Mouse (Mus musculus): ENCODE measurements at regions not wholly inside any gene's neighbourhood (a gene's known extent, or its start where the extent isn't known, plus 50 kb on each side); places are given as distances from the start of the nearest gene placed in this dataset.

- no peak for DNase-seq
- intact Hi-C loops (cut with DNase I): no loop called here
Observed at GRCm38 (mm10) chr3:19747361-19747760, 118.9 kb upstream of the 1700064H15Rik start.

GRCm38 (mm10) chr3:19751946-19752345, 123.5 kb upstream of the 1700064H15Rik start:
- no peak for DNase-seq
- intact Hi-C loops (cut with DNase I): no loop called here

GRCm38 (mm10) chr3:19754011-19754410, 125.5 kb upstream of the 1700064H15Rik start:
- intact Hi-C loops (cut with DNase I): no loop called here
- no peak for DNase-seq

DNA sequence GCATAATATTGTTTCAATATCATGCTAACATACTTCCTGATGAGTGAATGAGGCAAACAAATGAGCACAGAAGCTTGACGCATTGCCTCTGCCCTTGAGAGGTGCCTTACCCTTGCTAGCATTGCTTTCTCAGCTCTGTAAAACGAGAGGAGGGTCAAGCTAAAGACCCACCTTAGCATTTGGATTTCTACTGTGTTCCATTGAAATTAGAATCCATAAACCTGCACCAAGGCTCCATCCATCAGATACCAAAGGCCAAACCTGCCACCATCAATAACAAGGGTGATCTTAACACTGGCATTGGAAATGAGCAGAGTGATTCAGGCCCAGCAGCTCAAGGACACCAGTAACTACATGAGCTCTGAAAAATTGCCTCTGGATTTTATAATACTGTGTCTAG, 126.2 kb upstream of the 1700064H15Rik start:
- DNase-seq: no peak
- intact Hi-C loops (cut with DNase I): no loop called here

DNA sequence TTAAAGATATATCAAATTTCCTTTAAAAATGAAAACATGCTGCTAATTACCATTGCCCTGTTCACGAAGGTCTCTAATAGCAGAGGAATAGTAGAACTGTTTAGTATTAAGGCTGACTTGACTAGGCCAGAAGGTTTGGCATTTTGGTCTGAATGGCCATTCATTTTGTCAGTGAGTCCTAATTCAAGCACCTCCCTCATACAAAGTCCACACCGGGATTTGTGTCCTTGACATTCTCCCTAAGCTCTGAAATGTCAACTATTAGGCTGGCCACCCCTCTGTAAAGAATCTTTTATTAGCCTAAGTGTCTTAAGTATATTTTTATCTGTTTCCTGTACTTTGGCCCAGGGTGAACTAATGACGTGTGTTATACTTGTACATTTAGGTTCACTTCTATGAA, 126.7 kb upstream of the 1700064H15Rik start:
- intact Hi-C loops (cut with DNase I): no loop called here
- DNase-seq: no peak

- no peak for DNase-seq
- intact Hi-C loops (cut with DNase I): no loop called here
Observed at GRCm38 (mm10) chr3:19798543-19799106, 158.2 kb upstream of the Cp start.

DNA sequence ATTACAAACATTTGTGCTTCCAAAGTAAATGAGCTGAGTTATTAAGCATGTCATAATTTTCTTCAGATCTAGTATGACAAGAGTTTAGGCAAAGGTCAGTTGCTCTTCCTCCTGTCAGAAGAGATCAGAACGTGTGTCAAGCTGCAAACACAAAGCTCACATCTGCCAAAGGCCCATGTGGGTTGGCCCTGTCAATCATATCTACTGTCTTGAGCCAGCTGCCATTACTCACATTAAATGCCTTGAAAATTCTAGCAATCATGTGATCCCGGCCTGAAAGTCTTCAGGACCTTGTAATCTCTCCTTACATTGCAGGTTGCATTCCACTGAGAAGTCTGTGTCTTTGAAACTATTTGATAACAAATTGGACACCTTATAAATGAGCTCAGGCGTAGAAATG, 146.8 kb upstream of the Cp start:
- intact Hi-C loops (cut with DNase I): no loop called here
- no peak for DNase-seq

DNA sequence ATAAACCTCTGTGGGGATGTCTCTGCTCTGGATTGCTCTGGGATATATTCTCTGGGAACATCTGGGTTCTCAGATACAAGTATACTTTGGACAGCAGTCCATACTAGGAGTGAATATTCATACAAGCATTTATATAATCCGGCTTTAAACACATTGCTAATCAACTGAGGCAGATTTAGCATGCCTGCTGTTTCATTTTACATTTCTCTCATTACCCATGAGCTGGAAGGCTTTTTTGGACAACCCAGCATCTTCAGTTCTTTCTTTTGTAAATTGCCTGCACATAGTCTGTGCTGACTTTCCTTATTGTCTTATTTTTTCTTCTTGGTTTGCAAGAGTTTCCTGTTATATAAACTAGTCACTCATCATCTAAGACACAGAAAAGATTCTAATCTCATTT, 131.9 kb upstream of the Cp start:
- DNase-seq: no peak
- intact Hi-C loops (cut with DNase I): no loop called here

- intact Hi-C loops (cut with DNase I): no loop called here
- DNase-seq: no peak
Observed at GRCm38 (mm10) chr3:19828518-19829246, 128.2 kb upstream of the Cp start.

DNA sequence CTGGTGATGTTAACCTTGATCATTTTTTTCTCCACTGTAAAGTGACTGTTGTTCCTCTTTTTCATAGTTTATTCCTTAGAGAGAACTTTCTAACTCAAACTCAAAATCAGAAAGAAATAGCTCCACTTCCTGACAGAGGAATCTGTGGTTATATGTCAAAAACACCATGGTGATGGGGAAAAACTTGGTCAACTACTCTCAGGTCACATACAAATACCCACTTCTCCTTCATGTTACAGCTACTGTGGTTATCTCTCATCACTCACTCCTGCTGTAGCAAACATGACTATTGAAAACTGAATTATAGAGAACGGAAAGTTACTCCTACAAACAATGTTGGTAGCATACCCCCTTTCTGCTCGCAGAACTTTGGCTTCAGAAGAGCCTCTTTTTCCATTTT, 127.1 kb upstream of the Cp start:
- no peak for DNase-seq
- intact Hi-C loops (cut with DNase I): no loop called here

DNA sequence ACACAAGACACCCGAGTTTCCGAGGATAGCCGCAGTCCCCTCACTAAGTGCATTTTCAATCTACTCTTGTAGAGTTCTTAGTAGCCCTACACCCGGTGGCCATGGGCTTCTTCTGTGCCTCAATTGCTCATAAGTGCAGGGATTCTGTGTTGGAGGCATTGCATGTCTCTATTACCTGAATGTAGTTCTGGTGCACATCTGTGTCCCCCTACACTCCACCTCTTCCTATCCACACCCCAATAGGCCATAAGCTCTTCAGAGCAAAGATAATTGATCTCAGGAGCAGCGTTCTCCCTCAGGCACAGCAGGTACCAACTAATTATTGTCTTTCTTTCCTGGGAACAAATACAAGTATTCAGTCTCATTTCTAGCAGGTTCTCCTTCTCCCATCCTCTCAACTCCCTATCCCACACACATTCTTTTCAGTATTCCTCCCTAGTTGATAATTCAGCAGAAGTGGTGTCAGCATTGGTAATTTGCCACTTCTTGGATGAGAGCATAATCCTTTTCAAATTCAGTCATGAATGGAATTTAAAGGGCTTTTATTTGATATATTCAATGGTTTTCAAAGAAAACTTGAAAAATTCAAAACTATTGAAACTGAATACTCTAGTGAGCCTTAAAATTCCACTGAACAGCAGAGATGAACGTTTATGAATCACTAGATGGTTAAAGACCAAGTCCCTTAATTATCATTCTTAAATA, 108.7 kb upstream of the Cp start:
- no peak for DNase-seq
- intact Hi-C loops (cut with DNase I): no loop called here

- intact Hi-C loops (cut with DNase I): no loop called here
- no peak for DNase-seq
Observed at GRCm38 (mm10) chr3:19848736-19849269, 108.1 kb upstream of the Cp start.

DNA sequence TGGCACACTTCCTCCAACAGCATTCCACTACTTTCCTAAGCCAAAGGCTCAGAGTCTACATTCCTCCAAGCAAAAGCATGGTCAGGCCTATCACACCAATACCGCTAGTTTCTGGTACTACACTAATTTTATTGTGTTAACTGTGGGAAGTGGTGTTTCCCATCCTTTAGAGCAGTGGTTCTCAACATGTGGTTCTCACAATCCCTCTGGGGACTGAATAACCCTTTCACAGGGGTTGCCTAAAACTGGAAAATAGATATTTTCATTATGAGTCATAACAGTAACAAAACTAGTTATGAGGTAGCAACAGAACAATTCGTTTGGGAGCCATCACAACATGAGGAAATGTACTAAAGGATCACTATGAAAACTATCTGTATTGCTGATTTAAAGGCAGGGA, 74.2 kb upstream of the Cp start:
- intact Hi-C loops (cut with DNase I): no loop called here
- DNase-seq: no peak

DNA sequence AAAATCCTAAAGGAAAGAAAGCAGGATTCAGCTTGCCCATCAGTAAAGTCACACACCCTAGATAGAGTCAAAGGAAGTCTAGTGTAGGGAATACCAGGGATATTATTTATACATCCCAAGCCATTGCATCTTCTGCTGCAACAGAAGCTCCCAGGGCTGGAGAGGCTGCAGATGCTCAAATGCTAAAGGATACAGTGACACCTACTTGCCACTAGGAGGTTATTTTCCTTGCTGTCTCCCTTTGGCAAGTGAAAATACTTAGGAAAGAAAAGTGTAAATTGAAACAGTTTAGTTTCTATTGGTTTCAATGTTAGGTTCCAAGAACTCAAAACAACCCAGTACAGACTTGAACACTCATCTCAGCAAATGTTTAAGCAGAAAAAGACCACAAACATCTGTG, 68.4 kb upstream of the Cp start:
- intact Hi-C loops (cut with DNase I): no loop called here
- no peak for DNase-seq

DNA sequence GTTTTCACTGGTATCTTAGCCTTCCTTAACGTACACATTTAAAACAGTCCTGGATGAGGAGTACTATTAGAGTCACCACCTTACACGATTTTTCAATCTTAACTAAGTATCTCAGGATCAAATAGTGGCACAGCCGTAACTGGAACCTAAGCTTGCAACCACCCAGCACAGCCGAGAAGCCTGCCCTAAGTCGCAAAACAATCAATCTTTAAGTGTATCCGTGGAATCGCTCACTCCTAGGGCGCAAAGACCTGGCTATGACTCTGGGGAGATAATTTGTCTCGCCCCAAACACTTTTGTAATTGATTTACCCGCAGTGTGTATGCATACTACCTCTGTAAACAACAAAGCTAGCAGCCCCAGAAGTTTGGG, 62.6 kb upstream of the Cp start:
- intact Hi-C loops (cut with DNase I): loop anchor here (1.0 to 5.0 kb wide), 6 partner anchors 200 to 587 kb away; partner anchors contain the start of gene 1700064H15Rik
- no peak for DNase-seq

GRCm38 (mm10) chr3:19894630-19895578, 62.0 kb upstream of the Cp start:
- DNase-seq: peak; percentile 94 to 96
- intact Hi-C loops (cut with DNase I): loop anchor here (1.0 to 5.0 kb wide), 6 partner anchors 201 to 588 kb away; partner anchors contain the start of gene 1700064H15Rik

GRCm38 (mm10) chr3:19895755-19896154, 61.1 kb upstream of the Cp start:
- DNase-seq: no peak
- intact Hi-C loops (cut with DNase I): loop anchor here (2.0 kb wide), 3 partner anchors 267 to 373 kb away; partner anchors contain the start of gene 1700064H15Rik

DNA sequence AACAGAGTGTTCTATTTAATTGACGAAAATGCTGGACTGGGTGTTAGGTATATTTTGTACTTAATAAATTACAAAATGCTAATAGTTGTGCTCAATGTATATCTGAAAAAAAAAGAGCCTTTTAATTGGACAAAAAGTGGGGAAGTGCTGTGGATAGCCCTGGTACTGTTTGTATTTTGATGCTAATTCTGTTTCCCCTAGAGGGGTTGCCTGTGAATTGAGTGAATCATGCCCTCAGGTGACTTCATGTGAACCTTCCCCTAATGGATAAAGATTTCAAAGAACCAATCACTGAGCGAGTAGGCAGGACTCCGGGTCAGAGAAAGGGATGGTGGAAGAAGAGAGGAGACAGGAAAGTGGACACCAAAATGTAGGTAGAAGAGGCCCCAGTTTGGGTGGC, 59.7 kb upstream of the Cp start:
- intact Hi-C loops (cut with DNase I): no loop called here
- no peak for DNase-seq

- intact Hi-C loops (cut with DNase I): loop anchor here (5.0 kb wide), 1 partner anchor 175 kb away; no protein-coding TSS in a partner anchor
- DNase-seq: no peak
Observed at GRCm38 (mm10) chr3:19902226-19902625, 54.6 kb upstream of the Cp start.

All from heart, postnatal 36 days (tissue).